ENCODE assay signal across 16 mouse cellular contexts in the genomic region with DNA sequence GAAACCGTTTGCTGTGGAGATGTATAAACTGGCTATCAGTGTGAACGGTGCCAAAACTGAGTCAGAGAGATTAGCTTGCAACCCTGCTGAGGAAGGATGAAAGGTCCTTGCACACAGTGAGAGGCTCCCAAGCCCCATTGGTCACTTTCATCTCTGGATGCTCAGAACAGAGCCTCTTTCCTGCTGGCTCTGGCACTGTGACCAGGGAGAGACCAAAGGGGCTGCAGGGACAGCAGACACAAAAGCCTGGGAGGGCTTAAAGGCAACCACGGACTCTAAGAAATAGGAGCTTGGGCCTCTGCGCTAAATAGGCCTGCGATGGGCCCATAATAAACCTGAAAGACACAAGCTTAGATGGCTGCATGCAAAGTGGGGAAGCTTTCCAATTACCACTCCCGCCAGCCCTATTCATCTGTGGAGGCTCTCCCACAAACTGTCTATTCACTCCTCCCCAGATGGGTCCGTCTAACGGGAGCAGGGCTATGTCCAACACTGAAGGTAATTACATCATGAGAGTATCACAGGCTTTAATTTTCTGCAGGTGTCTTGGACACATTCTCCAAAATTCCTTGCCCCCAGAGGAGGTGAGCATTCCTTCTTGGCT.
DNase-seq lines count a peak whose midpoint lies in the region; ATAC-seq and TF ChIP-seq lines count a peak whose summit lies in the region.
"Had no signal": no experiment of that assay in that cellular context is flagged by ENCODE, and none has a peak within 500 bp of the region (broad histone marks: within the 10 kb centered on the region; RNA-seq: fewer than 3 reads in every experiment).

No protein-coding gene starts in this region.

- ATAC-seq in midbrain, embryonic 12.5 days (ENCODE audit: low FRiP score, low read depth), result peak; percentile 79
- ATAC-seq: inflammation-experienced regulatory T-cells, adult 6 months had no signal

- H3K9me3 ChIP-seq in embryonic facial prominence, embryonic 10.5 days, result no peaks in the 10 kb centered on the region
- H3K9me3 ChIP-seq in hindbrain, embryonic 10.5 days, result no peaks in the 10 kb centered on the region
- H3K9me3 ChIP-seq in midbrain, embryonic 12.5 days, result no peaks in the 10 kb centered on the region
- H3K9me3 ChIP-seq: embryonic facial prominence, embryonic 15.5 days; heart, embryonic 15.5 days had no signal

- H3K27me3 ChIP-seq in embryonic facial prominence, embryonic 10.5 days (replicated peaks; ENCODE audit: low read depth, poor library complexity, severe bottlenecking), result no peaks in the 10 kb centered on the region
- no peaks in the 10 kb centered on the region for H3K27me3 ChIP-seq in hindbrain, embryonic 10.5 days (ENCODE audit: insufficient read depth, poor library complexity, severe bottlenecking)
- H3K27me3 ChIP-seq in midbrain, embryonic 12.5 days, result no peaks in the 10 kb centered on the region
- H3K27me3 ChIP-seq: CH12.LX; embryonic facial prominence, embryonic 15.5 days; heart, embryonic 15.5 days had no signal

- no peak for TF ChIP-seq CTCF in lung, adult 2 months (IDR thresholded peaks at IDR 0.05; ENCODE audit: insufficient read depth, low read length)

- H3K4me2 ChIP-seq in midbrain, embryonic 12.5 days (replicated peaks), result no peak overlapping the region
- H3K4me2 ChIP-seq: embryonic facial prominence, embryonic 15.5 days; heart, embryonic 15.5 days had no signal

- TF ChIP-seq POLR2A in lung, adult 2 months (IDR thresholded peaks at IDR 0.05; ENCODE audit: borderline replicate concordance, extremely low read depth, low read depth, low read length), result no peak

- H3K4me1 ChIP-seq in embryonic facial prominence, embryonic 10.5 days, result peaks cover 7% of the 10 kb centered on the region; the same call in 1 of the 2 replicates
- peaks cover 11% of the 10 kb centered on the region for H3K4me1 ChIP-seq in hindbrain, embryonic 10.5 days (replicated peaks)
- peaks cover 13% of the 10 kb centered on the region for H3K4me1 ChIP-seq in midbrain, embryonic 12.5 days
- H3K4me1 ChIP-seq in lung, adult 2 months (ENCODE audit: control insufficient read depth, insufficient read depth, low read length), result no peaks in the 10 kb centered on the region
- H3K4me1 ChIP-seq: embryonic facial prominence, embryonic 15.5 days; heart, embryonic 15.5 days had no signal

- H3K36me3 ChIP-seq in embryonic facial prominence, embryonic 10.5 days (replicated peaks), result no peaks in the 10 kb centered on the region
- H3K36me3 ChIP-seq in hindbrain, embryonic 10.5 days, result no peaks in the 10 kb centered on the region
- H3K36me3 ChIP-seq in midbrain, embryonic 12.5 days, result no peaks in the 10 kb centered on the region
- H3K36me3 ChIP-seq: embryonic facial prominence, embryonic 15.5 days; heart, embryonic 15.5 days had no signal

- peak overlapping the region; percentile 54; the same call in 1 of the 2 replicates for H3K27ac ChIP-seq in embryonic facial prominence, embryonic 10.5 days (replicated peaks)
- H3K27ac ChIP-seq in hindbrain, embryonic 10.5 days, result peak overlapping the region; percentile 70
- H3K27ac ChIP-seq in midbrain, embryonic 12.5 days (replicated peaks), result peak overlapping the region; percentile 22
- H3K27ac ChIP-seq: embryonic facial prominence, embryonic 15.5 days; heart, embryonic 15.5 days; kidney, postnatal 0 days; liver, embryonic 14.5 days had no signal

- no peak overlapping the region for H3K4me3 ChIP-seq in embryonic facial prominence, embryonic 10.5 days
- no peak overlapping the region for H3K4me3 ChIP-seq in hindbrain, embryonic 10.5 days
- H3K4me3 ChIP-seq in midbrain, embryonic 12.5 days, result no peak overlapping the region
- H3K4me3 ChIP-seq in lung, adult 2 months (replicated peaks; ENCODE audit: extremely low read depth, low read depth, low read length), result no peak overlapping the region
- H3K4me3 ChIP-seq: embryonic facial prominence, embryonic 15.5 days; heart, embryonic 15.5 days had no signal

- DNase-seq in brain, adult 2 months (ENCODE audit: low read depth, low spot score), result peak; percentile 29
- peak; percentile 13 for DNase-seq in embryonic facial prominence, embryonic 10.5 days (ENCODE audit: low spot score)
- DNase-seq in hindbrain, embryonic 10.5 days (ENCODE audit: low spot score), result peak; percentile 10
- DNase-seq in kidney, adult 11 months, result no peak
- DNase-seq in lung, adult 2 months, result no peak
- DNase-seq in natural killer cell, adult 2 months (ENCODE audit: low spot score in 2 of 2), result no peak
- DNase-seq: cerebellum, postnatal 36 days; layer of hippocampus, adult 9-11 months; lung, postnatal 14 days had no signal

- no peak overlapping the region for H3K9ac ChIP-seq in midbrain, embryonic 12.5 days (replicated peaks)
- H3K9ac ChIP-seq: embryonic facial prominence, embryonic 15.5 days; heart, embryonic 15.5 days; liver, embryonic 14.5 days had no signal

- 59% methylated on average over 8 of the region's 8 CpGs for WGBS in embryonic facial prominence, embryonic 10.5 days
- WGBS in hindbrain, embryonic 10.5 days, result 46% methylated on average over 8 of the region's 8 CpGs
- WGBS in midbrain, embryonic 12.5 days, result 12% methylated on average over 8 of the region's 8 CpGs
- WGBS in lung, adult 2 months, result 84% methylated on average over 8 of the region's 8 CpGs

Comparison
In these comparisons a context has a peak if more than half of its experiments do, and no peak if none do; other contexts are left out.
1. DNase-seq: peak in brain, adult 2 months (single experiment), embryonic facial prominence, embryonic 10.5 days (single experiment) and hindbrain, embryonic 10.5 days (single experiment); none in kidney, adult 11 months (single experiment), lung, adult 2 months (single experiment) and natural killer cell, adult 2 months (0 of 2).
2. Peak in every context shown above with its lines, with median percentiles within 50 percentile points of each other: H3K27ac ChIP-seq.